Mouse (Mus musculus): Measurements from ENCODE around the gene Zfp385b. TPM values are rescaled to one million over a fixed set of nuclear protein-coding genes. Genes with fewer than 3 reads are reported as not detected.

Zfp385b gene
- 3.8 and 4.8 TPM in 2 replicates for polyA plus RNA-seq (2016; fragmentation: Nextera tagmentation; extraction: Ambion mirVana)

DNA sequence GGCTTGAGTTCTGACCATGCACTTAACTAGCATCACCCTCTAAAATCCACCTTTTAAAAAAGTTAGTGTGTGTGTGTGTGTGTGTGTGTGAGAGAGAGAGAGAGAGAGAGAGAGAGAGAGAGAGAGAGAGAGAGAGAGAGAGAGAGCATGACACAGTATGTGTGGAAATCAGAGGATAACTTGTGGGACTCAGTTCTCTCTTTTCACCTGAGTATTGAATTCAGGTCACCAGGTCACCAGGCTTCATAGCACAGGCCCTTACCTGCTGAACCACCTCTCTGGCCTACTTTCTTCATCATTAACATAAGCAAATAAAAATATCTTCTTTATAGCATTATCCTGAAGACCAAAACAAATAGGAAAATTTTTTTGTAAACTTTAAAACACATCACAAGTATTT lies at the start of gene Zfp385b:
TSS of gene Zfp385b (minus strand) at position 101 of the 400 bp plus-strand sequence.
- Histone ChIP-seq H3K27ac (no peak within 1 kb of the TSS), H3K4me3 (no peak within 1 kb of the TSS), H3K9me3 (replicated peaks) (no peaks in the 10 kb centered on the region), H3K4me1 (peaks cover 8% of the 10 kb centered on the region), H3K4me2 (replicated peaks) (no peak within 1 kb of the TSS), H3K27me3 (peaks cover 31% of the 10 kb centered on the region), H3K9ac (no peak within 1 kb of the TSS), H3K36me3 (no peaks in the 10 kb centered on the region)
- ATAC-seq (ENCODE audit: low FRiP score) = no peak

DNA sequence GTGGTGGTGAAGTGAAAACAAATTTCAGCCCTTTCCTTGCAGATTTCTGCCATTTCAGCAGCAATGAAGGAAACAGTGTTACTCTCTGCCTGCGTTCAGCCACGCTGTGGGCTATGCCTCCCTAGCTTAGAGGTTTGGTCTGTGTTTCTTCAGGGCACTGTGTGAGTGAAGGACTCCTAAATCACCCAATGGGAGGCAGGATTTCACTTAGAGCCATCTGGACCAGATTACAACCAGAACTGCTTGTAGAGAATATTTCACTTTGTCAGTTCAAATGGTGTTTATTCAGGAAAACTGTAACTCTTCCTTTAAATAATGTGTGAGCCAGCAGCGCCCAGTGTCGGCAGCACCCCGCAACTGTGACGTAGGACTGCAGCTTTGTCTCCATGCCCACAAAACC lies 44.5 kb upstream of the Zfp385b start:
- ATAC-seq (ENCODE audit: low FRiP score) = no peak
- Histone ChIP-seq H3K27ac (no peak overlapping the region), H3K4me3 (no peak overlapping the region), H3K36me3 (no peaks in the 10 kb centered on the region), H3K4me2 (replicated peaks) (peak overlapping the region; percentile 8; the same call in 1 of the 2 replicates), H3K27me3 (no peaks in the 10 kb centered on the region), H3K9me3 (replicated peaks) (no peaks in the 10 kb centered on the region), H3K9ac (no peak overlapping the region), H3K4me1 (no peaks in the 10 kb centered on the region)
- WGBS = 78% methylated on average over 6 of the region's 6 CpGs

DNA sequence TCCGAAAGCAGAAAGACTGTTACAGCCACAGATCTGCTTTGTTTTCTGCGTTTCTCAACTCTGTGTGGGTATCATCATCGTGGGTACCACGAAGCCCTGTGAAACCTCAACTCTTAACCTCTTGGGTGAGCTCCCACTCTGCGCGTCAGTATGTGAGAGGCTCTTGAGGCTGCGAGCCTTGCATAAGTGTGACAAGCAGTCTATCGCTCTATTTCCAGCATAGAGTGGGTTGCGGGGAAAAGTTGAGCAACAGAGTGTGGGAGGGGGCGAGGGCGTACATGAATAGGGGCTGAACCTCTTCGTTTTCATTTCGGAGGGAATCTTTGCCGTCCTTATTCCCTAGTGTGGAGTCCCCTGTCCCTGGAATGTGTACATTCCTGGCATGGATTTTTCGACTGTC lies 44.1 kb upstream of the Zfp385b start:
- Histone ChIP-seq H3K9ac (no peak overlapping the region), H3K27ac (no peak overlapping the region), H3K9me3 (replicated peaks) (no peaks in the 10 kb centered on the region), H3K27me3 (no peaks in the 10 kb centered on the region), H3K36me3 (no peaks in the 10 kb centered on the region), H3K4me2 (replicated peaks) (peak overlapping the region; percentile 8; the same call in 1 of the 2 replicates), H3K4me3 (no peak overlapping the region), H3K4me1 (no peaks in the 10 kb centered on the region)
- 72% methylated on average over 15 of the region's 15 CpGs for WGBS
- ATAC-seq (ENCODE audit: low FRiP score) = no peak

DNA sequence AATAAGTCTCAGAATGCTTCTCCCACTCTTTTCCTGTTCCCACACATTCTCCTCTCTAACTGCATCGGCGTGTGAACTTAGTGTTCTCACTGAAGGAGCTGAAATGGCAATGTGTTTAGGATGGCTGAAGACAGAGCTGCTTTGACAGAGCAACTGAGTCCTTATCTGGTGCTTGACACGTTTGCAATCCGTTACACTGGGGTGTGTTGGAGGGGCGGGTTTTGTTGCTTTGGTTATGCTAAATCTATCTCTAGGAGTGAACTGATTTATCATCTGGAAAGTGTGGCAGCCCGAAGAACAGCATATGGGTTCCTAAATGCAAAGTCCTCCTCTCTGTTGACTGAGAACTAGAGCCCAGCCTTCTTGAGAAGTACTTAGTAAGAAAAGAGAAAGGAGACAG lies 22.0 kb upstream of the Zfp385b start:
- whole genome bisulfite sequencing = 59% methylated on average over 6 of the region's 6 CpGs
- Histone ChIP-seq H3K36me3 (no peaks in the 10 kb centered on the region), H3K4me1 (no peaks in the 10 kb centered on the region), H3K27me3 (no peaks in the 10 kb centered on the region), H3K27ac (no peak overlapping the region), H3K9me3 (replicated peaks) (no peaks in the 10 kb centered on the region), H3K4me3 (no peak overlapping the region), H3K4me2 (replicated peaks) (no peak overlapping the region), H3K9ac (no peak overlapping the region)
- no peak for ATAC-seq (ENCODE audit: low FRiP score)

DNA sequence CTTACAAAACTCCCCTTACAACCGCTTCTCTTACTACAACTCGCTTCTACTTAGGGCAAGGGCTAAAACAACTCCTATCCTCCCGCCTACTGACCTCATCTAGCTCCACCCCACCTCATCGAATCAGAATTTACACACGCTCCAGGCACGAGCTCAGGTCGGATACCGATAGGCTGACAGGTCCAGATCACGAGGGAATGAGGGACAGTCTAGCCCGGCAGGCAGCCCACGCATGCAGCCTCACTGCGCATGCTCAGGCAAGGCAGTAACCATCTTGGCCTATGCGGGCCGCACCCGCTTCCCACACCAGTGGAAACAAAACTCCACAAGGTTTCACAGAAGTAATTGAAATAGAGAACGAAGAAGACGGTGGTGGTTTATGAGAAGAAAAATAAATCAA lies 20.1 kb upstream of the Zfp385b start:
- Histone ChIP-seq H3K4me2 (replicated peaks) (no peak overlapping the region), H3K4me3 (no peak overlapping the region), H3K27ac (no peak overlapping the region), H3K27me3 (no peaks in the 10 kb centered on the region), H3K9me3 (replicated peaks) (no peaks in the 10 kb centered on the region), H3K9ac (no peak overlapping the region), H3K36me3 (no peaks in the 10 kb centered on the region), H3K4me1 (no peaks in the 10 kb centered on the region)
- no peak for ATAC-seq (ENCODE audit: low FRiP score)
- 92% methylated on average over 17 of the region's 17 CpGs for WGBS

DNA sequence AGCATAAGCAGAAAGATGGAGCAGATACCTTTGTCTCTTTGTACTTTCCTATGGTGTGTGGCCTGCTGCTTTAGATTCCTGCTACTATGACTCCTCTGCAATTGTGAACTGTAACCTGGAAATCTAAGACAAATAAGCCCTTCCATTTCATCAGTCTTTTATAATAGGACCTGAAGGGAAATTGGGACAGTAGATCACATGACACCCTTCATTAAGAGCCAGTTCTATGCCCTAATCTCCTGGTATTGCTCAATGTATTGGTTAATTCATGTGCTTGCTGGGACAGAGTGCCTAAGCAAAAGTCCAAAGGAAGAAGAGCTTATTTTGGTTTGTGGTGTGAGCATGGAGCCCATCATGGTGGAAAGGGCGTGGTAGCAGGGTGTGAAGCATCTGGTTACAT lies 19.2 kb upstream of the Zfp385b start:
- H3K27me3 ChIP-seq = no peaks in the 10 kb centered on the region
- no peaks in the 10 kb centered on the region for H3K9me3 ChIP-seq (replicated peaks)
- no peak overlapping the region for H3K27ac ChIP-seq
- no peak for ATAC-seq (ENCODE audit: low FRiP score)
- no peaks in the 10 kb centered on the region for H3K4me1 ChIP-seq
- H3K4me2 ChIP-seq (replicated peaks) = no peak overlapping the region
- WGBS = 100% methylated on average over 1 of the region's 1 CpGs
- H3K4me3 ChIP-seq = no peak overlapping the region
- H3K36me3 ChIP-seq = no peaks in the 10 kb centered on the region
- H3K9ac ChIP-seq = no peak overlapping the region

DNA sequence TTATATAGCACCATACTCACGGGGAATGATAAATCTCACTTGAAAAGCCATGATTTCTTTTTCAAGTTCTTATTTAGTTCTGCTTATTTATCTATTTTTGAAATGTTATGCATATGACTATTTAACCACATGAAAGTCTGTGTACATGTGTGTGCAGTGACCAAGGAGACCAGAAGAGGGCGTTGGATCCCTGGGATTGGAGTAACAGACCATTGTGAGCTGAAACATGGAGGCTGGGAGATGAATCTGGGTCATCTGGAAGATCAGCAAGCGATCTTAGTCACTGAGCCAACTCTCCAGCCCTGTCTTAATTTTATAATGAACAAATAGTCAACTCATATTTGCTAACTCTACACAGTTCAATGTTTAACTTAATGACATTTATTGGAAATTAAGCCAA lies 16.3 kb upstream of the Zfp385b start:
- no peaks in the 10 kb centered on the region for H3K4me1 ChIP-seq
- no peak for ATAC-seq (ENCODE audit: low FRiP score)
- H3K27ac ChIP-seq = no peak overlapping the region
- H3K9ac ChIP-seq = no peak overlapping the region
- H3K4me2 ChIP-seq (replicated peaks) = no peak overlapping the region
- no peaks in the 10 kb centered on the region for H3K9me3 ChIP-seq (replicated peaks)
- WGBS = 58% methylated on average over 3 of the region's 3 CpGs
- no peaks in the 10 kb centered on the region for H3K36me3 ChIP-seq
- H3K4me3 ChIP-seq = no peak overlapping the region
- H3K27me3 ChIP-seq = no peaks in the 10 kb centered on the region

DNA sequence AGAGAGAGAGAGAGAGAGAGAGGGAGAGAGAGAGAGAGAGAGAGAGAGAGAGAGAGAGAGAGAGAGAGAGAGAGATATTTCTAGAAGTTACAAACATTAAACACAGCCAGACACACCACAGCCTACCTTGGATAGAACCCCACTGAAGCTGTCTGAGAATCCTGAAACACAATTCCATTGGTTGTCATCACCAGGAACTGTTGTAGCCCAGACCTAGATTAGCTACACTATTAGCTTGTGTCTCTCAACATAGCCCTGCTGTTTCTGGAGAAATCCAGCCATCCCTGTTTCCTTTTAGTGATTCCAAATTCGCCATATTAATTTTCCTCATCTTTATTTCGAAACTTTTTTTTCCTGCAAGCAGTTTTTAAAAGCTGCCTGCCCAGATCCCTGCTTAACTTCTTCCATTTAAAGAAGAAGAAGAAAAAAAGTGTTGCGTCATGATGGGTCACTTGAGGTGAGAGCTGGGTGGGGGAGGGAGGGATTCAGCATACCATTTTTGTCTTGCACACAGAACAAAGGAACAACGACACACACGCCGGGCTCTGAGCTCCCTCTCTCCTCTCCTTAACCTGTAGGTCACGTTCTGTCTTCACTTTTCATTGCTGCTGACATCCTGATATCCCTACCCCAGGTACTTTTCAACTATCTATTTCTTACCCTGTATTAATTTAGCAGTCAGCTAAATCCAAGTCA lies 6.8 kb upstream of the Zfp385b start:
- ATAC-seq (ENCODE audit: low FRiP score) = no peak
- WGBS = 55% methylated on average over 7 of the region's 7 CpGs
- Histone ChIP-seq H3K4me3 (no peak overlapping the region), H3K36me3 (no peaks in the 10 kb centered on the region), H3K4me2 (replicated peaks) (no peak overlapping the region), H3K27me3 (no peaks in the 10 kb centered on the region), H3K27ac (no peak overlapping the region), H3K4me1 (no peaks in the 10 kb centered on the region), H3K9me3 (replicated peaks) (no peaks in the 10 kb centered on the region), H3K9ac (no peak overlapping the region)

DNA sequence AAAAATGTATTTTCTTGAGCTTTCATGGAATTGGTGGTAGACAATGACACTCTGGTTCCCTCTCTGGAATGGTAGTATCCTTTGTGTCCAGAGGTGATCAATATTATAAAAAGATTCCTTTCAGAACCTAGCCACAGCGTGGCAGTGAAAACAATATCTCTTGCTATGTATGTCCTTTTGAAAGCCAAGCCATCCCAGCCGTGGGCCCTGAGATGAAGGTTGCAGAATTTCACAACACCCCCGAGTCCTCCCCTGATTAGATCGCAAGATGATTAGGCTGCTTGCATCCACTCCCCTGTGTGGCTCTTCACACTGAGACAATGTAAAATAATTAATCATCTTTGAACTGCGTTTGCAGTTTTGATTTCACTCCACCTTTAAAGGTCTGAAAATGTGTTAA lies 3.6 kb upstream of the Zfp385b start:
- WGBS = 77% methylated on average over 5 of the region's 5 CpGs
- H3K4me2 ChIP-seq (replicated peaks) = no peak overlapping the region
- ATAC-seq (ENCODE audit: low FRiP score) = no peak

DNA sequence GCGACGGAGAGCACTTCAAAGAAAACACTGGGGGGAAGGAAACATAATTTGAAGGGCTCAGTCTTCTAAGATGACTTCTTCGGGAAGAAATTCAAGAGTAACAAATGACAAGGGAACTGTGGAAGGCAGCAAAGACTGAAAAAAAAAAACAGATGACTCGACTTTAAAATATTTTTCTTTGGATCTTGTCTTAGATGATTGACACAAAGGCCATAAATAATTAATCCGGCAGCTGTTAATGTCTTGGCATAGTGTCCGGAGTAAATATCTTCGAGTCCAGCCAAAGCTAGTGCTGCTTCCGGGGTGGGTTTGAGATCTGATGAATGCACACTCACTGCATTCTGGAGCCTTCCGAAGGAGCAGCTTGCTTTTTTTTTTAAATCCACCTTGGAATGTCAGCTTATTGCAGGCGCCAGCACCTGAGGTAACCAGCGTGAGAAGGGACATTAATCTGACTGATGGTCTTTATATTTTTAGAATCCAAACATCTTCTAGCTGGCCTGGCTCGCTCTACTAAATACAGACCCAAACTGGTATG lies 2.0 kb downstream of the Zfp385b start:
- ATAC-seq (ENCODE audit: low FRiP score) = no peak
- WGBS = 39% methylated on average over 12 of the region's 12 CpGs
- H3K9me3 ChIP-seq (replicated peaks) = no peaks in the 10 kb centered on the region
- H3K4me2 ChIP-seq (replicated peaks) = peak overlapping the region; percentile 99
- H3K36me3 ChIP-seq = no peaks in the 10 kb centered on the region
- H3K4me3 ChIP-seq = peak overlapping the region; percentile 74
- no peak overlapping the region for H3K27ac ChIP-seq
- H3K27me3 ChIP-seq = peaks cover 31% of the 10 kb centered on the region
- no peak overlapping the region for H3K9ac ChIP-seq
- H3K4me1 ChIP-seq = peaks cover 8% of the 10 kb centered on the region

More for the DNA sequence above, 3.6 kb upstream of the Zfp385b start:
- no peaks in the 10 kb centered on the region for H3K9me3 ChIP-seq (replicated peaks)
- no peak overlapping the region for H3K27ac ChIP-seq
- no peaks in the 10 kb centered on the region for H3K36me3 ChIP-seq
- H3K4me1 ChIP-seq = no peaks in the 10 kb centered on the region
- peaks cover 8% of the 10 kb centered on the region for H3K27me3 ChIP-seq
- H3K4me3 ChIP-seq = no peak overlapping the region
- no peak overlapping the region for H3K9ac ChIP-seq

DNA sequence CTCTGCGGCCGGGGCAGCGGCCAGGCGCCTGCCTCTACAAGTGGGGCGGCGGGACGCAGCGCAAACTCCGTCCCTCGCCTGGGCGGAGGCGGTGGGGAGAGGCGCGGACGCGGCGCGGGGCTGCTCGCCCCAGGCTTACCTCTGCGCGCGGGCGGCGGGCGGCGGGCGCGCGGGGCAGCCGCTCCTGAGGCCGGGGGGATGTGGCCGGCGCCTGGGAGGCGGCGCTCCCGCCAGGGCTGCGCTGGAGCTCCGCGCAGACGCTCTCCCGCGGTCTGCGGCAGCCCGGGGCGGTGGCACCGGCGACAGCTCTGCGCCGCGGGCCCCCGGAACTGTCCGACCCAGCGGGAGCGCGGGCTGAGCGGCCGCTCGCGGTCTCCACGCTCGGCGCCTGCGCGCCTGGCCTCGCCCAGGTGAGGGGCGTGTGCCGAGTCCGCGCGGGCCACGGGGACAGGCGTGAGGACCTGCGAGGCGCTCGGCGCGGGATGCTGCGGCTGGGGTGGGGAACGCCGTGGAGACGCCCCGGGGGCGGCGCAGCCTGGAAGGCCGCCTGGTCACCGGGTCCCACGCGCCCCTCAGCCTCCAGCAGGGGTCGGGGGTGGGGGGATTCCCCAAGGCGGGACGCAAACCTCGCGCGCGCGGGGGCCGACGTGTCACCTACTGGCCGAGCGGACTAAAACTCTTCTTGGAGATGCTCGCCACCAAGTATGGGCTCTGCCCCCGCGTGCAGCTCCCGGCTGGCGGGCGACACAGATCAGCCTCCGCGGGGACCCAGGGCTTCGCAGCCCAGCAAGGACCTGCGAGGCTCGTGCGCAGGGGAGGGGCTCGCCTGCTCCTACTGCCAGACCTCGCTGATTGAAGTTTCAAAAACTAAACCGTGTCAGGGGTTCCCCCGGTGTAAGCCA lies 2.8 kb downstream of the Zfp385b start:
- 1% methylated on average over 95 of the region's 116 CpGs for WGBS
- H3K36me3 ChIP-seq = no peaks in the 10 kb centered on the region
- H3K4me1 ChIP-seq = peaks cover 8% of the 10 kb centered on the region
- H3K27me3 ChIP-seq = peaks cover 31% of the 10 kb centered on the region
- peak overlapping the region; percentile 73 for H3K9ac ChIP-seq
- no peak overlapping the region for H3K27ac ChIP-seq
- ATAC-seq (ENCODE audit: low FRiP score) = peak; percentile 92
- H3K9me3 ChIP-seq (replicated peaks) = no peaks in the 10 kb centered on the region
- H3K4me3 ChIP-seq = peak overlapping the region; percentile 74
- peak overlapping the region; percentile 99 for H3K4me2 ChIP-seq (replicated peaks)

DNA sequence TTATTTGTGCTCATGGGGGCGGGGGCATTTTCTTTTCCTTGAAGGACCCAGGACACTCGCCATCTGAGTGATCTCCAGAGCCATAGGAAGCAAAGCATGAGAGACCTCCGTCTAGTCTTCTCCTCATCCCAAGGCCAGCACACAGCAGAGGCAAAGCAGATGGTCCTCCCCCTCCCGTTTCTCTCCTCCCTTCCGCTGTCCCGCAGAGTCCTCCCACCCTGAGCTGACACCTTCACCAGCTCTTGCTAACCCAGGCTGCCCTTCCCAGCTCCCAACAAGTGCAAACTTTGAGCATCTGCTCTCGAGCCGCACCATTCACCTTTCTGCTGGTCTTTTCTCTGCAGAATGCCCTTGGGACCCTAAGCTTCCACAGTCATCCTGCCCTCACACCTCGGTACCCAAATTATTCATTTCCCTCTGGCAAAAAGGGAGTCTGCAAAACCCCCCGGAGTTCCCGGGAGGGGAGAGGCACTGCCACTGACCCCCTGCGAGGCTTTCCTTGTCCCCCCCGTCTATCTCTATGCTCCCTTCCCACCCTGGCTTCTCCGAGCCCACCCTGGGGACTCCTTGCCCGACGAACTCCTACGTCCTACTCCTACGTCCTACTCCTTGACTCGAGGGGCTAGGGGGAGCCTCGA lies 3.5 kb downstream of the Zfp385b start:
- peak overlapping the region; percentile 74 for H3K4me3 ChIP-seq
- peaks cover 8% of the 10 kb centered on the region for H3K4me1 ChIP-seq
- H3K27ac ChIP-seq = no peak overlapping the region
- no peaks in the 10 kb centered on the region for H3K36me3 ChIP-seq
- H3K9me3 ChIP-seq (replicated peaks) = no peaks in the 10 kb centered on the region
- peak overlapping the region; percentile 73 for H3K9ac ChIP-seq
- whole genome bisulfite sequencing = 4% methylated on average over 20 of the region's 20 CpGs
- H3K4me2 ChIP-seq (replicated peaks) = peak overlapping the region; percentile 99
- peak; percentile 7; the same call in 1 of the 2 replicates for ATAC-seq (ENCODE audit: low FRiP score)
- peaks cover 31% of the 10 kb centered on the region for H3K27me3 ChIP-seq
